ENCODE assay signal across 9 mouse cellular contexts in the genomic region with DNA sequence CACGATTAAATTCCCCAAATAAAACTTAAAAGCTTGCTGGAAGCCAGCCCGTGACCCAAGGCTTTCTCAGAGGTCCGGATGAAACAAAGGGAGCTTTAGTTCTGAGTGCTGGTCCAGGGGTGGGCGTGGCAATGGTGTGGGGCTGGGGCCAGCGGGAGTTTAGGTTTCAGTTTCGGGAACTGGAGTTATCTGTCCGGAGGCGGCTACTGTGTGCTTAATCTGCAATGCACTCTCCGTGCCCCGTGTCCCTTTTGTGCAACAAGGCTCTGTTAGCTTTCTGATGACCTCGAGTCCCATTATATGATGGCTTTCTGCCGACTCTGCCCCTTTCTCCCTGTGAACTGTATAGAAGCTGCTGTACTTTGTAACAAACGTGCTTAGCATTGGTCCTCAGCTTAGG. TPM values are rescaled to one million over a fixed set of nuclear protein-coding genes. Genes with fewer than 3 reads are reported as not detected.
A peak's percentile ranks its signal among the peaks of the same experiment; 100 is the strongest.
DNase-seq lines count a peak whose midpoint lies in the region; ATAC-seq lines count a peak whose summit lies in the region.
"Had no signal": no experiment of that assay in that cellular context is flagged by ENCODE, and none has a peak within 500 bp of the region (broad histone marks: within the 10 kb centered on the region; RNA-seq: fewer than 3 reads in every experiment).

No protein-coding gene starts in this region.

- peak overlapping the region; percentile 32 for H3K4me2 ChIP-seq in embryonic facial prominence, embryonic 12.5 days (replicated peaks)
- H3K4me2 ChIP-seq in heart, embryonic 13.5 days = peak overlapping the region; percentile 68

- peak; percentile 55 to 67 for DNase-seq in adrenal gland, adult (ENCODE audit: inconsistent age in 2 of 2, low spot score in 1 of 2)
- DNase-seq in kidney, postnatal 10 days = peak; percentile 78
- peak; percentile 60 to 61 for DNase-seq in lung, postnatal 4 days
- peak; percentile 77 for DNase-seq in testis, postnatal 14 days (ENCODE audit: low spot score)
- no peak for DNase-seq in frontal cortex, postnatal 10 days (ENCODE audit: low spot score in 2 of 2)
- no peak for DNase-seq in left cerebral cortex, adult 18-20 months (ENCODE audit: low spot score in 2 of 2)

- no peaks in the 10 kb centered on the region for H3K27me3 ChIP-seq in embryonic facial prominence, embryonic 12.5 days
- H3K27me3 ChIP-seq in heart, embryonic 13.5 days (replicated peaks) = peaks cover 3% of the 10 kb centered on the region; the same call in 1 of the 2 replicates

- H3K36me3 ChIP-seq in embryonic facial prominence, embryonic 12.5 days = no peaks in the 10 kb centered on the region
- H3K36me3 ChIP-seq in heart, embryonic 13.5 days = no peaks in the 10 kb centered on the region

- no peaks in the 10 kb centered on the region for H3K9me3 ChIP-seq in embryonic facial prominence, embryonic 12.5 days
- H3K9me3 ChIP-seq in heart, embryonic 13.5 days = no peaks in the 10 kb centered on the region

- H3K27ac ChIP-seq in embryonic facial prominence, embryonic 12.5 days = no peak overlapping the region
- H3K27ac ChIP-seq in heart, embryonic 13.5 days (replicated peaks) = peak overlapping the region; percentile 73

- WGBS in embryonic facial prominence, embryonic 12.5 days = 5% methylated on average over 13 of the region's 13 CpGs
- 5% methylated on average over 13 of the region's 13 CpGs for WGBS in heart, embryonic 13.5 days

- 0 out of 2 replicates have a peak overlapping the region, but pooled peaks have one; percentile 9 for H3K9ac ChIP-seq in embryonic facial prominence, embryonic 12.5 days
- H3K9ac ChIP-seq in heart, embryonic 13.5 days = peak overlapping the region; percentile 72

- no peaks in the 10 kb centered on the region for H3K4me1 ChIP-seq in embryonic facial prominence, embryonic 12.5 days
- peaks cover 12% of the 10 kb centered on the region for H3K4me1 ChIP-seq in heart, embryonic 13.5 days

- ATAC-seq in embryonic facial prominence, embryonic 12.5 days (ENCODE audit: insufficient number of reproducible peaks, insufficient read depth, low FRiP score, low TSS enrichment) = no peak
- ATAC-seq in heart, embryonic 13.5 days (ENCODE audit: extremely low read depth, insufficient number of reproducible peaks, low FRiP score, low TSS enrichment) = no peak

- H3K4me3 ChIP-seq in embryonic facial prominence, embryonic 12.5 days = no peak overlapping the region
- peak overlapping the region; percentile 51 for H3K4me3 ChIP-seq in heart, embryonic 13.5 days

RNA-seq across cellular contexts. Expression of a gene that starts 3.6 kb away (rescaled TPM):
- polyA plus RNA-seq in embryonic facial prominence, embryonic 12.5 days (2016; fragmentation: Nextera tagmentation; extraction: Ambion mirVana) = 0.22 TPM in 1 of 2 replicates, not detected in the other
- polyA plus RNA-seq in heart, embryonic 13.5 days (2015; fragmentation: Nextera tagmentation; extraction: Ambion mirVana) = 2.1 and 2.4 TPM in 2 replicates
- total RNA-seq in left cerebral cortex, adult 18-20 months (2021) = not detected
- total RNA-seq: left cerebral cortex, postnatal 10 days had no signal

RNA-seq across cellular contexts. Expression of a gene that starts 28.0 kb away (rescaled TPM):
- polyA plus RNA-seq in embryonic facial prominence, embryonic 12.5 days (2016; fragmentation: Nextera tagmentation; extraction: Ambion mirVana) = 0.09 TPM in 1 of 2 replicates, not detected in the other
- not detected in 2 replicates for polyA plus RNA-seq in heart, embryonic 13.5 days (2015; fragmentation: Nextera tagmentation; extraction: Ambion mirVana)
- total RNA-seq in left cerebral cortex, adult 18-20 months (2021) = under 1 TPM in 1 of 2 experiments, not detected in 1; 0.66 TPM

RNA-seq across cellular contexts. Expression of a gene that starts 40.0 kb away (rescaled TPM):
- 0.06 and 0.08 TPM in 2 replicates for polyA plus RNA-seq in embryonic facial prominence, embryonic 12.5 days (2016; fragmentation: Nextera tagmentation; extraction: Ambion mirVana)
- 0.24 and 0.25 TPM in 2 replicates for polyA plus RNA-seq in heart, embryonic 13.5 days (2015; fragmentation: Nextera tagmentation; extraction: Ambion mirVana)
- total RNA-seq in left cerebral cortex, adult 18-20 months (2021) = not detected
- total RNA-seq: left cerebral cortex, postnatal 10 days had no signal

Comparison
In these comparisons a context has a peak if more than half of its experiments do, and no peak if none do; other contexts are left out.
1. DNase-seq: peak in adrenal gland, adult (2 of 2), kidney, postnatal 10 days (single experiment), lung, postnatal 4 days (2 of 2) and testis, postnatal 14 days (single experiment); none in frontal cortex, postnatal 10 days (0 of 2) and left cerebral cortex, adult 18-20 months (0 of 2).